Mouse (Mus musculus): ENCODE data around the gene Scimp.
"Not testable (repeated sequence)": the region's sequence is repeated elsewhere in the genome, so short reads cannot be mapped to it uniquely, and the experiment has no call there.

Scimp gene

DNA sequence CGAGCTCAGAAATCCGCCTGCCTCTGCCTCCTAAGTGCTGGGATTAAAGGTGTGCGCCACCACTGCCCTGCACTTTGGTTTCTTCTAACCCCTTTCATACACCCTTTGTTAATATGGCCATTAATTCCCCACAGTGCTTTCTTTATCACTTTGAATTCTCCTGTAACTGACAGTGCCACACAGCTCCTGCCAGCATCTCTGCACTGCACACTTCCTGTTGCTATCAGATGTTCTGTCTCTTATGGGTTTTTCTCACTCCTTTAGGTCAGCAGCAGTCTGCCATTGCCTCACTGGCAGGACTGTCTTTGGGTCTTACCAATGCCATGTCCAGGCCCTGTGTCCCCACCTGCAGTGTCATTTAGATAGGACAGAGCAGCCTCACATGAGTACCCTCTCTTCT, 41.6 kb downstream of the Scimp start:
- no peak for DNase-seq (ENCODE audit: low spot score in 2 of 2)

DNA sequence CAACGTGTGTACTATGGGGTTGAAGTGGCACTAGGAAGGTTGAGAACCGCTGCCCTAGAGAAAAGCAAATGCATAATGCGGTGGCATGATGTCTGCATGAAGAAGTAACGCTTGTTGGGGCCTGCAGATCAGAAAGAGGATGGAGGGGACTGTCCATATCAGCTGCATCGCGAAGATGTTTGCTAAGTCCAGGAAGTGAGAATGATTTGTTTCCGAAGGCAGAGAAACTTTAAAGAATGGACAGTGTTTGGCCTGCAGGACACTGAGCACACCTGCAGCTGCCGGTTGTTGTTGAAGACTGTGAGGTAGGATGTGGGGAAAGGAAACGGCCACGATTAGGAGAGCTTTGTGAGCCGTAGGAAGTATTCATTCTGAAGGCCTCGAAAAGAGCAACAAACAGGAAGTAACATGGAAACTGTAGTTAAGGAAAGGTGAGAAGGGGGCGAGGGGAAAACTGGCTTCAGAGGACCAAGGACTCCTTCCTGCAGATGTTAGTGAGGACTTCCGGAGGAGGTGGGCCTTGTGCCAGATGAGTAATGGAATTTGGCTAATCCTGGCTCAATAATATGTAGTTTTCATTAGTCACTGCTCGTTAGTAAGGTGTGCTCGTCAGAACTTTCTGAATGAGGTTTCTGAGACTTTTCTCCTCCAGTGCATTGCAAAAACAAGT, 46.5 kb downstream of the Scimp start:
- DNase-seq (ENCODE audit: low spot score in 2 of 2): no peak

DNA sequence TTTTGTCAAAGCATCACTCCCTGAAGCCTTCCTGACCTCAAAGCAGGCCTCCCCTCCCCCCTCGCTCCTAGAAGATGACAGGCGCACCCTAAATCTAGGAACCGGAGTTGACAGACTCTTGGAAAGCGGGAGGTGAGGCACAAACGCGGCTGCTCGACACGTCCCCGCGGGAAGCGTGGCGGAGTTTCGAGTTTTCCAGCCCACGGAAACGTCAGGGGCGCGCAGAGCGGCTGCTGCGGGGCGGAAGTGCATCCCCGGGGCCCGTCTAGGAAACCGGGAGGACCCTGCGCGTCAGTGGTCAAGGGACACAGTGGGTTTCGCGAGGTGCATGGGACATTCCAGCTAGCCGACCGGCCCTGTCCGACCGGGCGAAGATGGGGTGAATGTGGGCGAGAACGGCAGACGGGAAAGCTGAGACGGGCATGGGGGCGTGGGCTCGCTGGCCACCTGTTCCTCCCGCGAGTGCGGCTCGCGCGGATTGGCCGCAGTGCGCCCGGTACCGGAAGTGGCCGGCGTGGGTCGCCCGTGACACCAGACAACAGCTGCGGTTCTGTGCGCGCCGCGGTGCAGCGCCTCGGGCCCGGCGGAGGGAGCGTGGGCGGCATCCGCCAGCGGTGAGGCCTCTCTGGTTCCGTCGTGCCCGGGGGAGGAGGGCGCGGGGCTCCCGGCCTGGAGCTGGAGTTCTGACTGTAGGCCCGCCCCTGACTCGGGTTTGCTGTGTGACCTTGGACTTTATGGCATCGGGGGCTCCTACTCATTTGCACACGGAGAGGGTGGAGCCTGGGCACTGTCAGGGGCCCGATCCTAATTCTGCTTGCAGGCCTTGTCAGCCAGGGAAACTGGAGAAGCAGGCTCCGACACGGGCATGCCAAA, 48.2 kb downstream of the Scimp start, which contains the start of gene Zfp3:
Gene Zfp3, plus strand, starts transcription at position 274 of the 873 bp plus-strand sequence.
- DNase-seq (ENCODE audit: low spot score in 2 of 2): peak; percentile 67 to 74

DNA sequence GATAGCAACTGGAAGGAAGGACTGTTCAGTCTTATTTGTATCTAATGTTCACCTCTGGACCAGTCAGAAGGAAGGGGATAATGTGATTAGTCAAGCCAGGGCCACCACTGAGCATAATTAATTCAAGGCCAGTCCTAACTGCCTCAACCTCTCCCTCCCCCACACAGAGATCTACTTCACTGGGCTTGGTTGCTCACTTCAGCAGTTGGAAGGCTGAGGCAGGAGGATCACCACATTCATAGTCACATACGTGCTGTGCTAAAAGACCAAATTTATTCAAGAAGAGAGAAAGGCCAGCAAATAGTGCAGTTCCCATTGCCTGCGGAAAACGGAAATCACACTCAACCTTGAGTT, 48.8 kb downstream of the Scimp start:
- DNase-seq (ENCODE audit: low spot score in 2 of 2): no peak

DNA sequence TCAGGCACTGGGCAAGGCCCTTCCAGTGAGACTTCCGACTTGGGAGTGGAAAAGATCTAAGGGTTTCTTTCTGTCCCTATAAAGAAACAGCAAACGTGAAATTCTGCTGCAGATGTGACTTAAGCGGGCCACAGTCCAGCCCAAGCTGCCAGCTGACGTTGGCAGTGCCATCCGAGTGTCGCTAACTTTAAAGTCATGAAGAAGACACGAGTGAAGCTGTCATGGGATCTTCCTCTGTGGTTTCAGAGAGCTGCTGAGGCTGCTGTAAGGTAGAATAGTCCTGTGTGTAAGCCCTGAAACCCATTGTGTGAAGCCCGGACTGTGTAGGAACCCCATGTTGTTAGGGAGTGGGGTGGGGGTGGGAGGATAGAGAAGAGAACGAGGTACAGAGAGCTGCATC, 49.7 kb downstream of the Scimp start:
- no peak for DNase-seq (ENCODE audit: low spot score in 2 of 2)

DNA sequence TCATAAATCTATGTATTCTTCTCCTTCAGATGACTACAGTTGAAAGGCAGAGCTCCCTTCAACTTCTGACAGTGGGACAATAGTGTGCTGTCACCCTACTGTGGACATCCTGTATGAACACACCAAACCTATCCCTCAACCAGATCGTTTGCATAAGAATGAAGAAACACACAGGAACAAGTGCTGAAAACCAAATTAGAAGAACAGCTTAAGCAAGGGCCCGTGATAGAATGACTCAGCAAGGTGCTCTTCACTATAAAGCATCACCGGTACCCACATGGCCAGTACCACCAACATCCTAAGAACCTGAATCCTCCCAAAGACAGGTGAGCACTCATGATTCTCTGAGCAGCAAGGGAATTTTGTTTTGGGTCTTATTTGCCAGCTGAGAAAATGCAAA, 51.9 kb downstream of the Scimp start:
- DNase-seq (ENCODE audit: low spot score in 2 of 2): not testable (repeated sequence)

DNA sequence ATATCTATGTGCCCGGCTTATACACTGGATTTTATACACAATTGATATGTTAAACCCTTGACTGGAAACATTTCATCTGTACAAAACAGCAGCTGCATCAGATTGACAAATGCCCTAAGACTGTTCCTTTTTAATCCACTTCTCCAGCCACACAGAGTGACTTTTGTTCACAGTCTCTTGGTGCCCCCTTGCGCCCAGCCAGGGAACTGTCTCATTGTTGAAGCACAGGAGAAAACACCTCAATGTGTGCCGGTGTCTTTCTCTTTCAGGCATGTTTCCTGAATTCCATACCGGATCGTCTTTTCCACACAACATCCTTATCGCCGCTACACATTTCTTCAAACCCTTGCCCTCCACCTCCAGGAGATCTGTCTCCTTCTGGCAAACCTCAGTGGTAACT, 56.7 kb downstream of the Scimp start:
- peak; percentile 81 to 87 for DNase-seq (ENCODE audit: low spot score in 2 of 2)

DNA sequence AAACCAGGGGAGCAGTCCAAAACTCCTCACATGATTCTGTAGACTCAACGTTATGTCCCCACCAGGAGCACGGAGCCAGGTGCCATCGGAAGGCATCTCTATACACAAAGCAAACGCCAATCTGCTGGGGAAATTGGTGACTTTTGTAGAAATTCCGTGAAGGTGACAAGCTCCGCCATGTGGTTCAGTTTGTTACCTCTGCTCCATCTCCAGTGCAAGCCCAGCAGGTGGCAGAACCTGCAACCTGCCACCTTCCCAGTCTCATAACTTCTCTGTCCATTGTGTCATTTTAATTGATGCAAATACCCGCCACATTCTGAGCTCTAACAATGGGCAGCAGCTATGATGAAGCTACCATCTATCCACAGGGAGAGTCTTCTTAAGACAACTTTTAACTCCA, 57.4 kb downstream of the Scimp start:
- no peak for DNase-seq (ENCODE audit: low spot score in 2 of 2)

DNA sequence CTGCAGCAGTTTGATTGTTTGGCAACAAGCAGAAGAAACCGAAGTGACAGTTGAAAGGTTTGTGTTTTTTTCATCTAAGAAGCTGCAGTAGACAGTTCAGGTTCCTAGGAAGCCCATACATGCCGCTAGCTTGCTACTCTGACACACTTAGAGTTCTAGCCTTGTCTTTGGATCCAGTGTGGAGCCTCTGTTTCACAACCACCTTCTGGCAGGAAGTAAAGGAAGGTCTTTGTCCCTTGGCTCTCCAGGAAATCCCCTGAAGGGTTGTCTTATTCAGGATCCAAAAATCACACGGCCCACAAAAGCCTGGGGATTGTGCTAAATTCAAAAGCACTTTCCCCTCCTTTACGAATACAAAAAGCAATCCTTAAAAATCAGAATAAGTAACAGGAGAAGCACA, 57.9 kb downstream of the Scimp start:
- no peak for DNase-seq (ENCODE audit: low spot score in 2 of 2)

DNA sequence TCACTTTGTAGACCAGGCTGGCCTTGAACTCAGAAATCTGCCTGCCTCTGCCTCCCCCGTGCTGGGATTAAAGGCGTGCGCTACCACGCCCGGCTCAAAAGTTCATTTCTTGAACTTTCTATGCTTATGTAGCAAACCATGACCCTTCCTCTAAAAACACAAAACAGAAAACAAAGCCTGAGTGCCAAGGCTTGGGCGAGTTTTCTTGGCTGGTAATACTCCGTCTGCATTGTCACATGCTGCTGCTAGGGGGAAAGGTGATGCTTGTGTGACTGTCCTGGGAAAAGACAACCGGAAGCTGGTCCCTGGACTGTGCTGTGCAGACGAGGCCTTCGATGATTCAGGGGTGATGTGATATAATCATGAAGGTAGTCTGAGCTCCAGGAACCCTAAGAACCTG, 59.2 kb downstream of the Scimp start:
- DNase-seq (ENCODE audit: low spot score in 2 of 2): no peak

DNA sequence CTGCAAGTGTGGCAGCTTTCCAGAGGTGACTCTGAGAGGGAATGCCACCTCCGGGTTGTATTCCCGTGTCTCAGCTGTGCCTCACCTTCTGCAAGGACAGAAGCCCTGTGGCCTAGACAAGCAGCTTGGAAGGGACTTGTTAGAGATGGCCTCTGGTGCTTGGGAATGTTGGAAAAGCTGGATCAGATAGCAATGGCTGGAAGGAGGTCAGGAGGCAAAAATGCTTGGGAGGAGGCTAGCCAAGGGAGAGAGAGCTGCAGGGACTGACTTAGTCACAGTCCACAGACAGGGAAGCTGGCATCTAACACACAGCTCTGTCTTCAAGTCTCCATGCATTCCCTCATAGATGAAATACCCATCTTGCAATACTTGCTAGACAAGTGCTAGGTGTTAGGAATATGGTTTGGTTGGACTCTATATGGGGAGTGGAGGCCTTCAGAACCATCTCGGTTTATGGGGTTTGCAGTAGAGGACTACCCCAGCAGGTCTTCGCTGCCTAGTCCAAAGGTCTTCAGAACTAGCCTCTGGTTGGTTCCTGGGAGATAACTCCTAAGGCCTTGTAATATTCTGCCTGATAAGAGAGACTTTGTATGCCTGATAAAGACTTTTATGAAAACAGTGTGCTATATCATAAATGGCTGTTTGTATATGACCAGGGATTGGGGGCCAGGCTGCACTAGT, 59.9 kb downstream of the Scimp start:
- no peak for DNase-seq (ENCODE audit: low spot score in 2 of 2)

DNA sequence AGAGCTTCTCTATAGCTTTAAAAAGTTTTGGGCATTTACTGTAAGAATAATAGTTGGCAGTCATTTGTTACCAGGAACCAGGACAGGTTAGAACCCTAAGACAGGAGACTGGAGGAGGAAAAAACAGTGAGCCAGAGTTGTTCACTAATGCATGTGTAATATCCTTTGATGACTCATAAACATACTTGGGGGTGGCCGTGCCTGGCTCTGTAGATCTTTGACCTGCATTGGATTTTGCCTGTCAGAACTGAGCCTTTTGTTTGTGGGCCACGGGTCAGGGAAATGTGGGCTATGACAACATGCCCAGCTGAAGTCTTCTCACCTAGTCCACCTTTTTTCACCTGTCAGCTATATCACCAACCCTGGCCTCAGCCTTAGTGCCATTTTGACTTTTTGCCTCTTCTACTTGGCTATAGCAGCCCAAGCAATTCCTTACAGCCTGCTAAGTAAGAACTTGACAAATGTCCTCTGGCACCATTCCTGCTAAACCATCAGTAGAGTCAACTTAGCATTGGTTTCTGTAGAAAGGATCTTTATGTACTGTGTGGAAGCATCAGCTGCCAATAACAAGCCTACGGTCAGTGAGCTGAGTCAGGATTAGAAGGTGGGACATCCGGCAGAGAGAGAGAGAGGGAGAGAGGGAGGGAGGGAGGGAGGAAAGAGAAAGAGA, 64.4 kb downstream of the Scimp start:
- no peak for DNase-seq (ENCODE audit: low spot score in 2 of 2)

DNA sequence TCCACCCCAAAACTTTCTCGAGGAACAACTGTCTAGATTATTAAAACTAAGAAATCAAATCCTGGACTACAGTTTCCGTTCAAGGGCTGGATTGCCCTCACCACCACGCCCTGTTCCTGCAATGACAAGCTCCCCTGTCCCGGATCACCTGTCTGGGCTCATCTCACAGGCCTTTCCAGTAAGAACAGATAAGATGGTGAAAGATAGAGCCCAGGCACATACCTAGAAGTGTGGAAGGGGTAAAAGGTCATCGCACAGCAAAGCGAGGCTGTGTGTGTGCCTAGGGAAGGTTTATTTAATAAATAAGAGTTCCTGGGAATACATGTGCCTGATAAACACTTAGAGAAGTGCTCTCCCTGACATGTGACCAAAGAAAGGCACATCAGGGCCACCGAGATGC, 66.8 kb downstream of the Scimp start:
- no peak for DNase-seq (ENCODE audit: low spot score in 2 of 2)

DNA sequence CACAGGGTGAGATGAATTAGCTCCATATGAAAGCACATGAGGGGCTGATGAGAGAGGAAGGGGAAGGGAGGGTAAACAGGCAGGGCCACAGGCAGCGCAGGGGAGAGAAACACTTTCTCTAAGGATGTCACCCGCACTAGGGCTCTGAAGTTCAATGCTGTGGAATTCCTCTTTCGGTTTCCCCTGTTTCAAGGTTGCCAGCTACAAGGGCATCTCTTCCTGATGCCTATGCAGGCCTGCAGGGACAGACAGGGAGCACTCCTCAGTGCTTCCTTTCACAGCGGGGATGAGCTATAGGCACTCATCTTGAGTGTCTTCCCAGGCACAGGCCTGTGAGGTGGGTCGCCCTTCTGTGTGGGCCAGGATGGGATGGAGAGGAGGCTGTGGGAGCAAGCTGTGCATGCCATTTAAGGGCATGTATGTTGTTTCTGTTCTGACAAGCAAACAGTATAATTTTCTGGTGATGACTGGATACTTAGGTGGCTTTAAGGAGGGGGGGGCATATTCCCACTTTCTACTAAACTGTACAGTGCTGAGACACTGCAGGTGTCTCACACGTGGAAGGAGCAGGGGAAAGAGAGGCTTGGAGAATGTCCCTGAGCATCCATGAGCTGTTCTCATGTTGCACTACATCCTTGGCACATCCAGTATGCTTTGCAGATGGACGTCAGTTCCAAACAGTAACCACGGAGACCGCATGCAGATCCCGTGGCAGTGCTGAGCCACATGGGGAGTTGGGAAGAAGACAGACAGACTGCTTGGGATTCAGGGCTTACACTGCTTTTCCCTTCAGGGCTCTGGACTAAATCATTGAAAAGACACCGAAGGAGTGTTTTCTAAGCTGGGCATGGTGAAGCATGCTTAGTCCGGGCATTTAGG, 69.6 kb downstream of the Scimp start:
- no peak for DNase-seq (ENCODE audit: low spot score in 2 of 2)

DNA sequence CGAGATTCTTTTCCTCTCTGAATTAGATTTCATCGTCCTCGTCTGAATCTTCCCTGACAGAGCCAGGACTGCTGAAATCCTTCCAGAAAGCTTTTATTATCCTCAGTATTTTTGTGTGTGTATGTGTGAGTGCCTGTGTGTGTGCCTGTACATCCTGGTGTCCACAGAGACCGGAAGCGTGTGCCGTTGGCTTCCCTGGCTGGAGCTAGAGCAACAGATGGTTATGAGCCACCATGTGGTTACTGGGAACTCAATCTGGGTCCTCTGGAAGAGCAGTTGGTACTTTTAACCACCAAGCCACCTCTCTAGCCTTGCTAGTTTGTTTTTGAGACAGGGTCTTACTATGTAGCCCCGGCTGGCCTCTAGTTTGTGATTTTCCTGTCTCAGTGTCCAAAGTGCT, 70.3 kb downstream of the Scimp start:
- no peak for DNase-seq (ENCODE audit: low spot score in 2 of 2)

DNA sequence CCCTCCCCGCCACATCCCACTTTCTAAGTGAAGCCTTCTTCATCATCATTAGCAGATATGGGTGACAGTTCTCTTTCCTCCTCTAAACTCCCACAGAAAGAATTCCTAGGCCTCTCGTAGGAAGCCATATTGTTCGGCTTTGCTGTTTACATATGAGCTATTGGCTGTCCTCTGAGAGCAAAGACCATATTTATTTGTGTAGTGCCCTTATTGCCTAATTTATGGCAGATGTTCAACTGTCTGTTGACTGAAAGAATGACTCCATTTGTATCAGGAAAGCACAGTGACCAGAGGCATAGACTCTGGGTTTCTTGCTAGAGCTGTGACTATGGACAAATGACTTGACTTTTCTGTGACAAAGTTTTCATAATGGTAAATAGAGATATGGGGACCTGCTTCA, 70.8 kb downstream of the Scimp start:
- DNase-seq (ENCODE audit: low spot score in 2 of 2): no peak

All from frontal cortex, postnatal 25 days (tissue).